Mouse (Mus musculus) E14TG2a.4 (cell line): Measurements from ENCODE around the gene Mapk9.

ENCODE experiments used
- CTCF ChIP-seq: conservative IDR thresholded peaks from 2 replicates; pipeline ENCODE4 v1.5.1; 2014; ENCODE audit warnings: low read length
- NANOG ChIP-seq: IDR thresholded peaks from 2 replicates; pipeline ENCODE4 v1.6.1; 2014; ENCODE audit warnings: borderline replicate concordance, low read length, mixed read lengths

DNA sequence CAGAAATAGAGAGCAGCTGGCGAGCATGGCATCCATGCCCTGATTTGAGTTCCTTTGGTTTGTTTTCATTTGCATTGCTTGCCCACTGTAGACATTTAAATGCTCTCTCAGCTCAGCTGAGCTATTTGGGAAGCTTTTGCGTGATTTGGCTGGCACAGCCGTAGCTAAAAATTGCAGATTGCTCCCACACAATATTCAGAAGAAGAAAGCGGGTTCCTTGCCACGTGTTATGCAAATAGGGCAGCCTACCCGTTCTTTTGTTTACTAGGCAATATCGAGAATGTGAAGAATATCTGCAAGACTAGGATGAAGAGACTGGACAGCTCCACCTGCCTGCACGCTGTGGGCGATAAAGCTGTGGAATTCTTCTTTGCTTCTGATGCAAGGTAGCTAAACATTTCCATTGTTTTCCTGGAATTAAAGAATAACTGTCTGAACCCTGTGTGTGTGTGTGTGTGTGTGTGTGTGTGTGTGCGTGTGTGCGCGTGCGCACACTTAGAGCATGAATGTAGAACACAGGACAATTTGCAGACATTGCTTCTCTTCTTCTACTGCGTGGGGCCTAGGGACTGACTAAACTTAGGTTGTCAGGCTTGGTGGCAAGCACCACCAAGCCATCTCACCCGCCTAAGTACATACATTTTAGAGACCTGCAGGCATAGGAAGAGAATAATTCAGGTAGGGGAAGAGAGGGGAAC is 27.5 kb upstream of the Mapk9 start:
- no peak for TF ChIP-seq CTCF
- TF ChIP-seq NANOG, result no peak
